Mouse (Mus musculus) E14TG2a.4 (cell line): ENCODE results near the gene Unc5c.
A peak's percentile ranks its signal among the peaks of the same experiment; 100 is the strongest.

Experiments
- H3K27me3 ChIP-seq: 2 replicates; pipeline ENCODE4 v1.6.1; 2014; ENCODE audit warnings: low read length, control low read depth; ENCODE audit not compliant: insufficient read depth
- H3K36me3 ChIP-seq: 2 replicates; pipeline ENCODE4 v1.6.1; 2014; ENCODE audit warnings: low read length, control low read depth; ENCODE audit not compliant: insufficient read depth
- H3K4me1 ChIP-seq: replicated peaks from 2 replicates; pipeline ENCODE4 v1.6.1; 2014; ENCODE audit warnings: low read depth, low read length, control low read depth
- H3K4me3 ChIP-seq: replicated peaks from 2 replicates; pipeline ENCODE4 v1.5.1; 2014; ENCODE audit warnings: mild to moderate bottlenecking, low read length
- H3K9me3 ChIP-seq: 2 replicates; pipeline ENCODE4 v1.6.1; 2014; ENCODE audit warnings: low read length, control low read depth
- CTCF ChIP-seq: conservative IDR thresholded peaks from 2 replicates; pipeline ENCODE4 v1.5.1; 2014; ENCODE audit warnings: low read length
- NANOG ChIP-seq: IDR thresholded peaks from 2 replicates; pipeline ENCODE4 v1.6.1; 2014; ENCODE audit warnings: borderline replicate concordance, low read length, mixed read lengths
- POU5F1 ChIP-seq: IDR thresholded peaks from 2 replicates; pipeline ENCODE4 v1.6.1; 2014; ENCODE audit warnings: low read length, borderline replicate concordance

The Unc5c gene

DNA sequence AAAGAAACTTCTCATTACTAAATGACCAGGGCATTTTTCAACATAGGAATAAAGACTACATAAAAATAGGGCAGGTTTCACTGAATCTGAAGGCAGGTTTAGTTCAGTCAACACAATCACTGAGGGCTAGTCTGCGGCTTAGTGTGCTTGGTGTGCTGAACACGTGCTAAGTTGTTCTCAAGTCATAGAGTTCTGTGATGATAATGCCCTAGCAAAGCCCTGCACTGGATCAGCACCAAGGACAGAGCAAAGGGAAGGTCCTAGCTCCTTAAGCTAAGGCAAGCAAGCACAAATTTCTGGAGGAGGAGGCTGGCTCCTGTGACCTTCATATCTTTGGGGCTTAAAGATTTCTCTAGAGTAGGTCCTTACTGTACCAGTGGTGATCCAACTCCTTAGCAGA, 346.3 kb downstream of the Unc5c start:
- no peaks in the 10 kb centered on the region for H3K27me3 ChIP-seq
- no peaks in the 10 kb centered on the region for H3K4me1 ChIP-seq

DNA sequence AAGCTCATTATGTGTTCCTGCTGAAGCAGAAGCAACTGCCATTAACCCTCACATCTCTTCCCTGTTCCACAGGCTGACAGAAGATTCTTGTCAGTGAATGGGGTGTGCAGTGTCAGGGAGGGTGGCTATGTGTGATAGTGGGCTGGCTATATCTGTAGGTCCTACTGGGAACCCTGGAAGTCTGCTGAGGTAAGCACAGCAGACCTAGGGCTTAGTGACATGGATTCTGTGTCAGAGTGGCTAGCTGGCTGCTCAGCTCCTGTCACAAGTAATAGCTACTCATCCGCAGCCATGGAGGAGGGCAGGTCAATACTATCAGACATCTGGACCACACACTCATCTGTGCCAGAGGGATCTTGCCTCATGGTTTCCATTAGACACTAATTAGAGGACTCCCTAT, 349.8 kb downstream of the Unc5c start:
- no peak overlapping the region for H3K4me3 ChIP-seq
- H3K36me3 ChIP-seq: no peaks in the 10 kb centered on the region
- no peaks in the 10 kb centered on the region for H3K9me3 ChIP-seq
- H3K4me1 ChIP-seq: peaks cover 11% of the 10 kb centered on the region
- no peaks in the 10 kb centered on the region for H3K27me3 ChIP-seq
- TF ChIP-seq CTCF: no peak
- no peak for TF ChIP-seq POU5F1
- TF ChIP-seq NANOG: no peak

More for the DNA sequence above, 346.3 kb downstream of the Unc5c start:
- Histone ChIP-seq H3K4me3 (no peak overlapping the region), H3K36me3 (no peaks in the 10 kb centered on the region), H3K9me3 (no peaks in the 10 kb centered on the region)
- TF ChIP-seq CTCF (no peak), POU5F1 (no peak), NANOG (no peak)

DNA sequence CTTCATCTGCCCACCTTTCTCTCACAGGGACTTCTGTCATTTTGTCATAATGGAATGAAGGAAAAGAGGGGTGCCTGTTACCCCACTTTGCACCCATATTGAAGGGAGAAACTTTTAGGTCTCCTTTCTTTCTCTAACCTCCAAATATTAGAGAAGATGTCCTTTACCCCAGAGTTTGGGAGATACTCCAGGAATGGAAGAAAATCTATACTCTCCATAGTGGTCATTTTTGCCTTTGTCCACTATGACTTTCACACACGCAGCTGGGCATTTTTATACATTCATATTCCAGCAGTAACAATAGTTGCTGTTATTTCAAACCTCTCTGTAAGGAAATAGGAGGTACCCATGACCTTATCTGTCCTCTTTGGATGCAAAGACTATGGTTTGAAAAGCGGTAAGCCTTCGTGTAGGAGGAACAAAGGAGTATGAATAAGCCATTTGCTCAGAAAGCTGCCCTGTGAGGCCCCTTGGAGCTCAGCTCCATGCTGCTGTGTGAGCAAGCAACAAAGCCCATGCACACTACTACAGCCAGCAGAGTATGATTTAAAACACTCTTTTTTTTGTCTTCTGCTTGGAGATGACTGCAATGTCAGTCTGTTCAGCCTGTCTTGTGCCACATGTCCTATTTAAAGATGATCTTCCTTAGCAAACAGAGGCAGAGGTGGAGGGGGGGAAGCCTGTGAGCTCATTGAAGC, 353.7 kb downstream of the Unc5c start:
- Histone ChIP-seq H3K27me3 (no peaks in the 10 kb centered on the region), H3K9me3 (no peaks in the 10 kb centered on the region), H3K36me3 (no peaks in the 10 kb centered on the region), H3K4me3 (no peak overlapping the region), H3K4me1 (peaks cover 14% of the 10 kb centered on the region)
- TF ChIP-seq POU5F1: no peak
- no peak for TF ChIP-seq CTCF
- no peak for TF ChIP-seq NANOG

DNA sequence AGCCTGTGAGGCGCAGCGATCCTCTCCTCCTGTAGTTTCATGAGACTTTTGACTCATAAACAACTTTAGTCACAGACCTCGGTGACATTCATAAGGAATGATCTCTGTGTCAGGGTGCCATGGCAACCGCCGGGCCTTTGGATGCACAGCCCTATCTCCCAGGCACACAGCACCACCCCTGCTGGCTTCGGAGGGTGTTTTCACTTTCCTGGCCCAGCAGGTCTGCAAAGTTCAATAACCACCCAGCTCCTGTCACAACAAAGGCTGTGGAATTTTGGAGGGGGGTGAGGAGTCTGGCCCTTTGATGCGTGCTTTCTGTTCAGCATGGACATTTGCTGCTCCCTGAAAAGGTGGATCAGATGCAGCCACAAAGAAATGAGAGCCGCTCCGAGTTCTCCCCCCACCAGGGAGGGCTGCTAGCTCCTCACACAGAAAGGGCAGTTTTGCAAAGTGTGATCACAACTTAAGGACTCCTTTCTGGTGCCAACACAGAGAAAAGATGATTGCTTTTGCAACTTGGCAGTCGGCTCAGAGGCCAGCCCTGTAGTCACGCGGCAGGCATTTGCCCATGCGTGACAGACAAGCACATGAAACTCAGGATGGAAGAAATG, 354.4 kb downstream of the Unc5c start:
- H3K4me3 ChIP-seq: no peak overlapping the region
- no peak for TF ChIP-seq NANOG
- no peak for TF ChIP-seq CTCF
- TF ChIP-seq POU5F1: no peak
- no peaks in the 10 kb centered on the region for H3K27me3 ChIP-seq
- H3K4me1 ChIP-seq: peaks cover 14% of the 10 kb centered on the region
- no peaks in the 10 kb centered on the region for H3K9me3 ChIP-seq
- H3K36me3 ChIP-seq: no peaks in the 10 kb centered on the region

DNA sequence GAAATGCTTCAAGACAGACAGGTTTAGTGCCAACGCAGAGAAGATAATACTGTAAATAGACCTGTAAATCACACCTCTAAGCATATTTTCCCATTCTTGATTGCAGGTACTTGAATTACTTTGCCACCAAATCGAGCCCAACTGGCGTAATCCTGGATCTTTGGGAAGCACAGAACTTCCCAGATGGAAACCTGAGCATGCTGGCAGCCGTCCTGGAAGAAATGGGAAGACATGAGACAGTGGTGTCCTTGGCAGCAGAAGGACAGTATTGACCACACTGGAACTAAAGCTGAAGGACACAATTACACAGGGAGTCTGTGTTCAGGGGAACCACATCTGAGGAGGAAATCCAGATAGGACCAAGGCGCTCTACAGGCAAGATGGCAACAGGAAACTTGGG, 363.3 kb downstream of the Unc5c start:
- TF ChIP-seq CTCF (no peak), POU5F1 (no peak)
- Histone ChIP-seq H3K4me3 (no peak overlapping the region), H3K27me3 (no peaks in the 10 kb centered on the region), H3K36me3 (no peaks in the 10 kb centered on the region), H3K9me3 (no peaks in the 10 kb centered on the region), H3K4me1 (no peaks in the 10 kb centered on the region)

- no peaks in the 10 kb centered on the region; the same call in 1 of the 2 replicates for H3K4me1 ChIP-seq
- H3K4me3 ChIP-seq: no peak overlapping the region
- no peaks in the 10 kb centered on the region for H3K36me3 ChIP-seq
- H3K9me3 ChIP-seq: no peaks in the 10 kb centered on the region
- TF ChIP-seq NANOG (no peak), CTCF (peak; percentile 48)
- no peaks in the 10 kb centered on the region for H3K27me3 ChIP-seq
Observed at GRCm38 (mm10) chr3:141831135-141831534, 366.1 kb downstream of the Unc5c start.

DNA sequence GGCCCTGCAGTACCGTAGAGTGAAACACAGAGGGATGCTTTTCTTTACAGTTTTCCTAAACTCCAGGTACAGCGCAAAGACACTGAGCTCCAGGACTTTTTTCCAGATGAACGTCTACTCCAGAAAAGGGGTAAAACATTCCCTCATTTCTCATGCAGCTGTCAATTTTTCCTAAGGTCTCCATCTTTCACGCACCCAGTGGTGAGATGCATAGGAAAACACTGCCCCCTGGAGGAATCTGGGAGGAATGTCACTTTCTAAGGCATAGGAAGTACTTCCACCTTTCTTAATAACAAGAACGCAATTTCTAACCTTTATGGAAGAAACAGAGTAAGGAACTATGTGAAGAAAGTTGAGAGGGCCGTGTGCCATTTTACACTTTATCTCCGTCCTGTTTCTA, 373.8 kb downstream of the Unc5c start:
- peaks cover 6% of the 10 kb centered on the region; the same call in 1 of the 2 replicates for H3K4me1 ChIP-seq
- H3K27me3 ChIP-seq: no peaks in the 10 kb centered on the region
- no peaks in the 10 kb centered on the region for H3K9me3 ChIP-seq
- H3K4me3 ChIP-seq: no peak overlapping the region
- no peaks in the 10 kb centered on the region for H3K36me3 ChIP-seq
- TF ChIP-seq CTCF (peak; percentile 86), POU5F1 (no peak)

GRCm38 (mm10) chr3:141849206-141849605, 384.2 kb downstream of the Unc5c start:
- Histone ChIP-seq H3K9me3 (no peaks in the 10 kb centered on the region), H3K27me3 (no peaks in the 10 kb centered on the region), H3K4me1 (peaks cover 37% of the 10 kb centered on the region), H3K4me3 (no peak overlapping the region), H3K36me3 (no peaks in the 10 kb centered on the region)
- TF ChIP-seq CTCF: no peak
- TF ChIP-seq NANOG: peak; percentile 81
- no peak; the same call in 1 of the 2 replicates for TF ChIP-seq POU5F1

GRCm38 (mm10) chr3:141850141-141850540, 385.1 kb downstream of the Unc5c start:
- no peak overlapping the region for H3K4me3 ChIP-seq
- H3K4me1 ChIP-seq: peaks cover 39% of the 10 kb centered on the region
- TF ChIP-seq CTCF (no peak), NANOG (no peak), POU5F1 (no peak)
- no peaks in the 10 kb centered on the region for H3K27me3 ChIP-seq
- H3K36me3 ChIP-seq: no peaks in the 10 kb centered on the region
- no peaks in the 10 kb centered on the region for H3K9me3 ChIP-seq
